Mouse (Mus musculus): ENCODE data around the gene Apol7a. TPM values are rescaled to one million over a fixed set of nuclear protein-coding genes. Genes with fewer than 3 reads are reported as not detected.

The Apol7a gene
- total RNA-seq, 2 experiments from 2014 or later, result not detected

- DNase-seq (ENCODE audit: extremely low spot score in 1 of 2, low spot score in 1 of 2), result no peak
Measured at GRCm38 (mm10) chr15:77377419-77377818, 21.5 kb downstream of the Apol7a start.

GRCm38 (mm10) chr15:77376920-77377319 is 22.0 kb downstream of the Apol7a start:
- DNase-seq (ENCODE audit: extremely low spot score in 1 of 2, low spot score in 1 of 2), result no peak

GRCm38 (mm10) chr15:77370588-77370987 is 28.3 kb downstream of the Apol7a start:
- no peak for DNase-seq (ENCODE audit: extremely low spot score in 1 of 2, low spot score in 1 of 2)

GRCm38 (mm10) chr15:77369981-77370380 is 28.9 kb downstream of the Apol7a start:
- DNase-seq (ENCODE audit: extremely low spot score in 1 of 2, low spot score in 1 of 2), result no peak

- DNase-seq (ENCODE audit: extremely low spot score in 1 of 2, low spot score in 1 of 2), result no peak
Measured at GRCm38 (mm10) chr15:77368818-77369320, 30.0 kb downstream of the Apol7a start.

GRCm38 (mm10) chr15:77368148-77368547 is 30.8 kb downstream of the Apol7a start:
- peak; percentile 90 to 99 for DNase-seq (ENCODE audit: extremely low spot score in 1 of 2, low spot score in 1 of 2)

- DNase-seq (ENCODE audit: extremely low spot score in 1 of 2, low spot score in 1 of 2), result no peak
Measured at GRCm38 (mm10) chr15:77367504-77367903, 31.4 kb downstream of the Apol7a start.

- DNase-seq (ENCODE audit: extremely low spot score in 1 of 2, low spot score in 1 of 2), result peak; percentile 73 to 92
Measured at GRCm38 (mm10) chr15:77366706-77367484, 32.0 kb downstream of the Apol7a start.

- no peak for DNase-seq (ENCODE audit: extremely low spot score in 1 of 2, low spot score in 1 of 2)
Measured at GRCm38 (mm10) chr15:77365700-77366570, 33.0 kb downstream of the Apol7a start.

GRCm38 (mm10) chr15:77364026-77364425 is 34.9 kb downstream of the Apol7a start:
- no peak for DNase-seq (ENCODE audit: extremely low spot score in 1 of 2, low spot score in 1 of 2)

- no peak for DNase-seq (ENCODE audit: extremely low spot score in 1 of 2, low spot score in 1 of 2)
Measured at GRCm38 (mm10) chr15:77363578-77363977, 35.3 kb downstream of the Apol7a start.

- no peak for DNase-seq (ENCODE audit: extremely low spot score in 1 of 2, low spot score in 1 of 2)
Measured at GRCm38 (mm10) chr15:77362952-77363351, 36.0 kb downstream of the Apol7a start.

GRCm38 (mm10) chr15:77359905-77360304 is 39.0 kb downstream of the Apol7a start:
- no peak for DNase-seq (ENCODE audit: extremely low spot score in 1 of 2, low spot score in 1 of 2)

- no peak for DNase-seq (ENCODE audit: extremely low spot score in 1 of 2, low spot score in 1 of 2)
Measured at GRCm38 (mm10) chr15:77359486-77359885, 39.4 kb downstream of the Apol7a start.

- no peak for DNase-seq (ENCODE audit: extremely low spot score in 1 of 2, low spot score in 1 of 2)
Measured at GRCm38 (mm10) chr15:77359084-77359483, 39.8 kb downstream of the Apol7a start.

- DNase-seq (ENCODE audit: extremely low spot score in 1 of 2, low spot score in 1 of 2), result peak; percentile 78 to 79
Measured at GRCm38 (mm10) chr15:77358320-77359040, 40.4 kb downstream of the Apol7a start.

GRCm38 (mm10) chr15:77356248-77356810 is 42.6 kb downstream of the Apol7a start:
- DNase-seq (ENCODE audit: extremely low spot score in 1 of 2, low spot score in 1 of 2), result no peak

GRCm38 (mm10) chr15:77354848-77355551 is 43.9 kb downstream of the Apol7a start:
- DNase-seq (ENCODE audit: extremely low spot score in 1 of 2, low spot score in 1 of 2), result no peak

- no peak for DNase-seq (ENCODE audit: extremely low spot score in 1 of 2, low spot score in 1 of 2)
Measured at GRCm38 (mm10) chr15:77354496-77354847, 44.4 kb downstream of the Apol7a start.

GRCm38 (mm10) chr15:77353764-77354163 is 45.1 kb downstream of the Apol7a start:
- no peak for DNase-seq (ENCODE audit: extremely low spot score in 1 of 2, low spot score in 1 of 2)
